Mouse (Mus musculus) gonadal fat pad, adult 2 months (tissue): ENCODE data around the gene Mfrp. TPM values are rescaled to one million over a fixed set of nuclear protein-coding genes. Genes with fewer than 3 reads are reported as not detected.

ENCODE experiments used
- DNase-seq: peaks from one replicate; pipeline ENCODE4 v3.0.0-alpha.2; 2012; ENCODE audit warnings: low read depth
- polyA plus RNA-seq: library from polyadenylated mRNA; depleted of rRNA; stranded (reverse); fragments of >200 nt; gene quantifications from 2 replicates; pipeline ENCODE4 v1.2.3, GENCODE M21; 2012

Gene Mfrp
- polyA plus RNA-seq, 1 experiment, result 72.1 TPM

- DNase-seq, result peak; percentile 87
These were observed 22.4 kb upstream of the Mfrp start for GRCm38 (mm10) chr9:44078955-44079756.

- DNase-seq, result no peak
These were observed 21.3 kb upstream of the Mfrp start for GRCm38 (mm10) chr9:44079997-44080780.

- no peak for DNase-seq
These were observed 20.6 kb upstream of the Mfrp start for GRCm38 (mm10) chr9:44080953-44081352.

GRCm38 (mm10) chr9:44081581-44081980 is 19.9 kb upstream of the Mfrp start:
- no peak for DNase-seq

- DNase-seq, result no peak
These were observed 19.3 kb upstream of the Mfrp start for GRCm38 (mm10) chr9:44082266-44082665.

- DNase-seq, result no peak
These were observed 18.0 kb upstream of the Mfrp start for GRCm38 (mm10) chr9:44083392-44084121.

- DNase-seq, result no peak
These were observed 17.3 kb upstream of the Mfrp start for GRCm38 (mm10) chr9:44084236-44084635.

- no peak for DNase-seq
These were observed 16.8 kb upstream of the Mfrp start for GRCm38 (mm10) chr9:44084659-44085229.

- DNase-seq, result no peak
These were observed 16.3 kb upstream of the Mfrp start for GRCm38 (mm10) chr9:44085276-44085675.

GRCm38 (mm10) chr9:44085741-44086665 is 15.5 kb upstream of the Mfrp start:
- no peak for DNase-seq

GRCm38 (mm10) chr9:44086960-44087359 is 14.6 kb upstream of the Mfrp start:
- DNase-seq, result no peak

- peak; percentile 96 for DNase-seq
These were observed 13.6 kb upstream of the Mfrp start for GRCm38 (mm10) chr9:44087761-44088455.

- no peak for DNase-seq
These were observed 12.5 kb upstream of the Mfrp start for GRCm38 (mm10) chr9:44088877-44089608.

GRCm38 (mm10) chr9:44093612-44094503 is 7.7 kb upstream of the Mfrp start:
- DNase-seq, result no peak

- DNase-seq, result no peak
These were observed 6.8 kb upstream of the Mfrp start for GRCm38 (mm10) chr9:44094737-44095136.

- no peak for DNase-seq
These were observed 5.7 kb upstream of the Mfrp start for GRCm38 (mm10) chr9:44095781-44096180.

- DNase-seq, result no peak
These were observed 5.0 kb upstream of the Mfrp start for GRCm38 (mm10) chr9:44096536-44096935.

- no peak for DNase-seq
These were observed 3.4 kb downstream of the Mfrp start for GRCm38 (mm10) chr9:44104881-44105280.
